Mouse (Mus musculus): ENCODE measurements around the gene Inpp5d. TPM values are rescaled to one million over a fixed set of nuclear protein-coding genes. Genes with fewer than 3 reads are reported as not detected.
A peak's percentile ranks its signal among the peaks of the same experiment; 100 is the strongest.
"Not testable (repeated sequence)": the region's sequence is repeated elsewhere in the genome, so short reads cannot be mapped to it uniquely, and the experiment has no call there.

Inpp5d gene
- total RNA-seq, 1 experiment from 2014 or later: 196 TPM

DNA sequence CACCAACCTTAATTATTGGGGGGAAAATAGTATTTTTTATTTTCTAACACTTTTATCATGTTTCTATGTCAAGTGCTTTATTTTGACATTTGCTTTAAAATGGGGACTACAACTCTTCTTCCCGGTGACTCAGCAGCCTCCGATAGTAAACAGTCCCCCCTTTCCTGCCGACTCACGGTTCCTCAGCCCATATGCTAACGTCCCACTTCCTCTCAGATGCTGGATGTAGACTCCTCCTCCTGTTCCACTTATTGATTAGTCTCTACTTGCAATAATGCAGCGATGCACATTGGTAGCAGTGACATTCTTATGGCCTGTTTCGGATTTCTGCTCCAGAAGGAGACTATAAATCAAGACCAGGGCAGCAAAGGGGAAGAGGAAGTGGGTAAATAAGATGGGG, 28.5 kb downstream of the Inpp5d start:
- no peak for ATAC-seq (ENCODE audit: extremely low read depth, insufficient number of reproducible peaks, low FRiP score, poor library complexity, severe bottlenecking)

- ATAC-seq (ENCODE audit: extremely low read depth, insufficient number of reproducible peaks, low FRiP score, poor library complexity, severe bottlenecking): no peak
Observed at GRCm38 (mm10) chr1:87649219-87649805, 29.2 kb downstream of the Inpp5d start.

DNA sequence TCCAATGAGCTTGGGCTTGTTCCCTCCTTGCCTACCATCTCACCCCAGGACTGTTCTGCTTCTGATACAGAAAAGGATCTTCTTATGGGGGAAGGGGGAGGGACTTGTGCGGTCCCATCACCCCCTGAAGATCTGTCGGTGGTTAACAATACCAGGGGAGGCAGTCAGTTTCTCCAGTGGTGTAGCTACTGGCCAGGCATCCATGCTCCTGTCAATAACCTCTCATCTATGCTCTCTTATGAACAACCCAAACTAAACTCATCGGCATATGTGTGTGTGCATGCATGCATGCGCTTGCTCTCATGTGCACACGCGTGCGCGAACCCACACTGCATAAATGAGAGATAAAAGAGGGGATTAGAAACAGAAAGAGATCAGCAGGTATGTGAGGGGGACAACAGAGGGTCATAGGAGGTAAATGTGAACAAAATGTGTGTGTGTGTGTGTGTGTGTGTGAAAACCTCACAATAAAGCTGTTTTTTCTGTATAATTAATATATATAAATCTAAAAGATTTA, 29.9 kb downstream of the Inpp5d start:
- ATAC-seq (ENCODE audit: extremely low read depth, insufficient number of reproducible peaks, low FRiP score, poor library complexity, severe bottlenecking): no peak

- ATAC-seq (ENCODE audit: extremely low read depth, insufficient number of reproducible peaks, low FRiP score, poor library complexity, severe bottlenecking): peak; percentile 88
Observed at GRCm38 (mm10) chr1:87650611-87651079, 30.5 kb downstream of the Inpp5d start.

DNA sequence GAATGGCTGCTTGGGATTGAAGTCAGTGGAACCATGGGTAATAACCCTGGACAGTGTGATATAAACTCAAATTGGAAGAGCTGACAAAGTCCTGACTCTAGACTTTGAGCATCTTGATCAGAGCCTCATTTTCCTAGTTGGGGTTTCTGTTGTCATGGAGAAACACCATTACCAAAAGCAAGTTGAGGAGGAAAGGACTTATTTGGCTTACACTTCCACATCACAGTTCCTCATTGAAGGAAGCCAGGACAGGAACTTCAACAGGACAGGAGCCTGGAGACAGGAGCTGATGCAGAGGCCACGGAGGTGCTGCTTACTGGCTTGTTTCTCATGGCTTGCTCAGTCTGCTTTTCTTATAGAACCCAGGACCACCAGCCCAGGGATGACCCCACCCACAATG, 31.3 kb downstream of the Inpp5d start:
- no peak for ATAC-seq (ENCODE audit: extremely low read depth, insufficient number of reproducible peaks, low FRiP score, poor library complexity, severe bottlenecking)

- ATAC-seq (ENCODE audit: extremely low read depth, insufficient number of reproducible peaks, low FRiP score, poor library complexity, severe bottlenecking): no peak
Observed at GRCm38 (mm10) chr1:87655101-87655500, 35.0 kb downstream of the Inpp5d start.

- peak; percentile 41 for ATAC-seq (ENCODE audit: extremely low read depth, insufficient number of reproducible peaks, low FRiP score, poor library complexity, severe bottlenecking)
Observed at GRCm38 (mm10) chr1:87658063-87658462, 38.0 kb downstream of the Inpp5d start.

DNA sequence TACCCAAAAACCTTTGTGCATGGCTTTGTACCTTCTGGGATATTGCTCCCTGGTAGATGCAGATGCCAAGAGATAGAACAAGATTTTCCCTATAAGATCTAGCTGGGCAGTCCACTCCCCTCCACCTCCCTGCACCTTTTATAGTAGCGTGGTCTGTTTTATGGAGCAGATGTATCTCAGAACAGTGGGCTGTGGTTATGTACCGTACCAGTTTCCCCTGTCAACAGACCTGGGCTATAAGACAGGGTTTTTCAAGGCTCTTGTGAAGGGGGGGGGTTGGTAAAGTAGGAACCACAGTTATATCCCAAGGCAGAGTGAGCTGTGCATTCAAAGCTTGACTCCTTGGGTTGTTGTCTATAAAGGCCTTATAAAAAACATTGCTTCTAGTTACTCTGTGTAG, 38.4 kb downstream of the Inpp5d start:
- no peak for ATAC-seq (ENCODE audit: extremely low read depth, insufficient number of reproducible peaks, low FRiP score, poor library complexity, severe bottlenecking)

GRCm38 (mm10) chr1:87658937-87659617, 39.0 kb downstream of the Inpp5d start:
- peak; percentile 88 for ATAC-seq (ENCODE audit: extremely low read depth, insufficient number of reproducible peaks, low FRiP score, poor library complexity, severe bottlenecking)

- ATAC-seq (ENCODE audit: extremely low read depth, insufficient number of reproducible peaks, low FRiP score, poor library complexity, severe bottlenecking): no peak
Observed at GRCm38 (mm10) chr1:87659618-87659960, 39.5 kb downstream of the Inpp5d start.

- no peak for ATAC-seq (ENCODE audit: extremely low read depth, insufficient number of reproducible peaks, low FRiP score, poor library complexity, severe bottlenecking)
Observed at GRCm38 (mm10) chr1:87660740-87661139, 40.6 kb downstream of the Inpp5d start.

DNA sequence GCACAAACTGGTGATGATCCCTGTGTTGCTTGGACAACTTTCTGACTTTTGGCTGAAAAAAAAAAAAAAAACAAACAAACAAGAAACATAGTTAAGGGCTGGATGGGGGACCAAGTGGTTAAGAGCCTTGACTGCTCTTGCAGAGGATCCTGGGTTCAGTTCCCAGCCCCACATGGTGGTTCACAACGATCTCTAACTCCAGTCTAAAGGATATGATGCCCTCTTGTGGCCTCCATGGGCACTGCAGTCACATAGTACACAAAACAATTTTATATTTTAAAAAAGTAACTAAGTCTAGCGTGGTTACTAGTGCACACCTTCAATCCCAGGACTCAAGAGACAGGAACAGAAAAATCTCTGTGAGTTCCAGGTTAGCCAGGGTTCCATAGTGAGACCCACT, 43.9 kb downstream of the Inpp5d start:
- ATAC-seq (ENCODE audit: extremely low read depth, insufficient number of reproducible peaks, low FRiP score, poor library complexity, severe bottlenecking): no peak

GRCm38 (mm10) chr1:87667006-87667405, 46.9 kb downstream of the Inpp5d start:
- no peak for ATAC-seq (ENCODE audit: extremely low read depth, insufficient number of reproducible peaks, low FRiP score, poor library complexity, severe bottlenecking)

DNA sequence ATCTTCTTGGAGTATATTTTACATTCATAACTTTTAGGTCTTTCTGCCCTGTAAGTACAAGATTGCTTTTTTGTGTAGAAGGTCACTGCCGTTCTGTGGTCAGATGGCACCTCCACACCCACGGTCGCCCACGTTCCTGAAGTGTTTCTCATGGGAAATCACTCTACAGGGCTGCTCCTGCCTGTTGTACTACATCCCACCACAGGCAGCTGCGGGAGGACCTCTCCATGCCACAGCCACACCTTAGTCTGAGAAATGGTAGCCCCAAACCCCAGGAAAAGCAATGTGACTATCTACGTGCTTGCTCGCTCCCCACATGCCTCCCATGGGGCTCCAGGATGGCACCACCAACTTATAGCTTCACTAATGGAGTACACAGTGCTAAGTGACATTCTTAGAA, 48.2 kb downstream of the Inpp5d start:
- no peak for ATAC-seq (ENCODE audit: extremely low read depth, insufficient number of reproducible peaks, low FRiP score, poor library complexity, severe bottlenecking)

DNA sequence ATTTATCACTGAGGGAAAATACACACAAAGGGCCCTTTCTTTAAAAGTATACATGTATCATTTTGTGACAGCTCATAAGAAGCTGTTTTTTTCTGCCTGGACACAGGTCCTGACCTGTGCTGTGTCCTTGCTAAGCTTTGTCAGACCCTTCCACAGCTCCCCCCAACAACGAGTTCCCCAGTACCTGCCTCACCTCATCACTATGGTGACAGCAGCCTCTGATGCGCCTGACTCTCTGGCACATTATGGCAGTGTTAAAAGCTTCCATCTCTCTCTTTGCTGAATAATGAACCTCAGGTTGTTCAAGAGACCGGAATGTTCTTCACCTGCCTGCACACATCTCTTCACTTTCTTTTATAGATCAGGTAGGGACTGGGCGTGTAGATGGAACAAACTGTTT, 51.4 kb downstream of the Inpp5d start:
- ATAC-seq (ENCODE audit: extremely low read depth, insufficient number of reproducible peaks, low FRiP score, poor library complexity, severe bottlenecking): no peak

DNA sequence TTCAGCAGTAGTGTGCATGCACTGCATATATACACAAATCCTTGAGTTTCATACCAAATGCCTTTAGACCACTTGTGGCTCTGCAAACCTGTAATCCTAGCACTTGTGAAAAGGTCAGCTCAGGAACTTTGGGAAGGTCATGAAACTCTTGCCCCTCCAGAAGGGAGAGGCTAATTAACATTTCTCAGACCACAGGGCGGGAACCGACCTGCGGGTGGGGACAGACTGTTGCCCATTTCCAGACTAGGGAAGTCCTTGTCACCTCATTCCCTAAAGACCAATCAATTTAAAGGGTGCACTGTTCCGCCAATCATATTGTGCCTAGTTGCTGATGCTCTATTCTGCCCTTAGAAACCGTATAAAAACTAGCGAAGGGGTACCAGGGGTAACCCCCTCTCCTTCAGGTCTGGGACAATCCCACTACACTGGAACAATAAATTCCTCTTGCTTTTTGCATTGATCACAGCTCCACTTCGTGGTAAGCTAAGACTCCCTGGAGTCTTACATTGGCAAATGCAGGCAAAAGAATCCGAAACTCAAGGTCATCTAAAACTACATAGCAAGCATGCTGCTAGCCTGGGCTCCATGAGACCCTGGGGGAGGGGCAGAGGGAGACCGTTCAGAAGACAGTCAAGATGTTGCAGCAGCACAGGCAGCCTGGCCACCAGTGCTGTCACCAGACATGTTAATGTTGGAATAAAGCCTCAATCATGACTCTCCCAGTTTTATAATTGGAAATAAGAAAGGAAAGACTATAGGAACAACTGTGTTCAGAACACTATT, 53.9 kb downstream of the Inpp5d start:
- no peak for ATAC-seq (ENCODE audit: extremely low read depth, insufficient number of reproducible peaks, low FRiP score, poor library complexity, severe bottlenecking)

- ATAC-seq (ENCODE audit: extremely low read depth, insufficient number of reproducible peaks, low FRiP score, poor library complexity, severe bottlenecking): no peak
Observed at GRCm38 (mm10) chr1:87676006-87676405, 55.9 kb downstream of the Inpp5d start.

GRCm38 (mm10) chr1:87679089-87679488, 59.0 kb downstream of the Inpp5d start:
- no peak for ATAC-seq (ENCODE audit: extremely low read depth, insufficient number of reproducible peaks, low FRiP score, poor library complexity, severe bottlenecking)

- no peak for ATAC-seq (ENCODE audit: extremely low read depth, insufficient number of reproducible peaks, low FRiP score, poor library complexity, severe bottlenecking)
Observed at GRCm38 (mm10) chr1:87680950-87681349, 60.8 kb downstream of the Inpp5d start.

DNA sequence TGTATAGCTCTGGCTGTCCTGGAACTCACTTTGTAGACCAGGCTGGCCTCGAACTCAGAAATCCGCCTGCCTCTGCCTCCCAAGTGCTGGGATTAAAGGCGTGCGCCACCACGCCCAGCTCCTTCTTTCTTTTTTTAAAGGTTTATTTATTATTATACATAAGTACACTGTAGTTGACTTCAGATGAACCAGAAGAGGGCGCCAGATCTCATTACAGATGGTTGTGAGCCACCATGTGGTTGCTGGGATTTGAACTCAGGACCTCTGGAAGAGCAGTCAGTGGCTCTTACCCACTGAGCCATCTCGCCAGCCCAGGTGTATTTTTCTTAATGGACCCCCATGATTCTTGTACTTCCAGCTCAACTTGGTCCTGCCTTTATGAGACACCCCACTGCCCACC, 62.4 kb downstream of the Inpp5d start:
- ATAC-seq (ENCODE audit: extremely low read depth, insufficient number of reproducible peaks, low FRiP score, poor library complexity, severe bottlenecking): not testable (repeated sequence)

All from neutrophil, adult 5-6 weeks (primary cell).